Mouse (Mus musculus): ENCODE results near the gene Trip13. TPM values are rescaled to one million over a fixed set of nuclear protein-coding genes. Genes with fewer than 3 reads are reported as not detected.
A peak's percentile ranks its signal among the peaks of the same experiment; 100 is the strongest.

The Trip13 gene
- total RNA-seq (2012; rRNA removed), result 26.1 and 43.0 TPM in 2 replicates

GRCm38 (mm10) chr13:73937321-73938176 is at the start of gene Trip13, which contains the start of gene Brd9:
Gene Trip13 (minus strand): TSS chr13:73937784.
Gene Brd9 (plus strand): TSS chr13:73937811.
- H3K9me3 ChIP-seq (ENCODE audit: control insufficient read depth, insufficient read depth, low read depth, low read length), result no peaks in the 10 kb centered on the region
- in situ Hi-C loops (cut with MboI; ENCODE audit: low sequenced_read_pairs in 2 of 2, unreplicated experiment in 2 of 2), result no loop called here
- peaks cover 0 to 10% of the 10 kb centered on the region in 2 experiments; a peak in 2 of 4 replicates for H3K4me1 ChIP-seq (ENCODE audit: control insufficient read depth in 2 of 2, insufficient read depth in 2 of 2, low read length in 2 of 2, poor library complexity in 1 of 2)
- H3K36me3 ChIP-seq (ENCODE audit: control insufficient read depth, insufficient read depth, low read length, poor library complexity, severe bottlenecking), result peaks cover 15% of the 10 kb centered on the region
- H3K9ac ChIP-seq (ENCODE audit: insufficient read depth, low read depth, low read length, poor library complexity, severe bottlenecking), result peak within 1 kb of the TSS; percentile 93
- peak within 1 kb of the TSS; percentile 76 to 100 for H3K4me3 ChIP-seq (ENCODE audit: insufficient read depth in 1 of 2, low read depth in 1 of 2, low read length in 2 of 2, poor library complexity in 1 of 2, severe bottlenecking in 1 of 2)
- TF ChIP-seq ZNF384 (IDR thresholded peaks at IDR 0.05; ENCODE audit: low read depth, low read length) (no peak), ZC3H11A (IDR thresholded peaks at IDR 0.05; ENCODE audit: borderline replicate concordance, low read depth, low read length) (no peak), HCFC1 (IDR thresholded peaks at IDR 0.05; ENCODE audit: borderline replicate concordance, insufficient read depth, low read length) (0 out of 2 replicates have a peak, but pooled peaks have one; percentile 66), CHD2 (IDR thresholded peaks at IDR 0.05; ENCODE audit: low read depth, low read length) (peak; percentile 64), MAFK (IDR thresholded peaks at IDR 0.05; ENCODE audit: insufficient read depth, low read depth, low read length) (no peak)
- DNase-seq (ENCODE audit: low read depth, low spot score), result peak; percentile 77
- H3K27ac ChIP-seq (ENCODE audit: insufficient read depth, low read depth, low read length, poor library complexity, severe bottlenecking), result peak within 1 kb of the TSS; percentile 80

- no peak overlapping the region for H3K9ac ChIP-seq (ENCODE audit: insufficient read depth, low read depth, low read length, poor library complexity, severe bottlenecking)
- no peak for TF ChIP-seq ZC3H11A (IDR thresholded peaks at IDR 0.05; ENCODE audit: borderline replicate concordance, low read depth, low read length)
- no peak for TF ChIP-seq ZNF384 (IDR thresholded peaks at IDR 0.05; ENCODE audit: low read depth, low read length)
- no peak for TF ChIP-seq MAFK (IDR thresholded peaks at IDR 0.05; ENCODE audit: insufficient read depth, low read depth, low read length)
- TF ChIP-seq HCFC1 (IDR thresholded peaks at IDR 0.05; ENCODE audit: borderline replicate concordance, insufficient read depth, low read length), result no peak
- H3K4me1 ChIP-seq (ENCODE audit: control insufficient read depth in 2 of 2, insufficient read depth in 2 of 2, low read length in 2 of 2, poor library complexity in 1 of 2), result no peaks in the 10 kb centered on the region
- in situ Hi-C loops (cut with MboI; ENCODE audit: low sequenced_read_pairs in 2 of 2, unreplicated experiment in 2 of 2), result no loop called here
- no peak overlapping the region for H3K27ac ChIP-seq (ENCODE audit: insufficient read depth, low read depth, low read length, poor library complexity, severe bottlenecking)
- no peak for DNase-seq (ENCODE audit: low read depth, low spot score)
- H3K9me3 ChIP-seq (ENCODE audit: control insufficient read depth, insufficient read depth, low read depth, low read length), result no peaks in the 10 kb centered on the region
- no peak overlapping the region for H3K4me3 ChIP-seq (ENCODE audit: insufficient read depth in 1 of 2, low read depth in 1 of 2, low read length in 2 of 2, poor library complexity in 1 of 2, severe bottlenecking in 1 of 2)
- H3K36me3 ChIP-seq (ENCODE audit: control insufficient read depth, insufficient read depth, low read length, poor library complexity, severe bottlenecking), result no peaks in the 10 kb centered on the region
Observed at GRCm38 (mm10) chr13:73976935-73977334, 39.4 kb upstream of the Trip13 start.

GRCm38 (mm10) chr13:73974523-73974922 is 36.9 kb upstream of the Trip13 start:
- Histone ChIP-seq H3K4me1 (ENCODE audit: control insufficient read depth in 2 of 2, insufficient read depth in 2 of 2, low read length in 2 of 2, poor library complexity in 1 of 2) (no peaks in the 10 kb centered on the region), H3K27ac (ENCODE audit: insufficient read depth, low read depth, low read length, poor library complexity, severe bottlenecking) (no peak overlapping the region), H3K4me3 (ENCODE audit: insufficient read depth in 1 of 2, low read depth in 1 of 2, low read length in 2 of 2, poor library complexity in 1 of 2, severe bottlenecking in 1 of 2) (no peak overlapping the region), H3K9ac (ENCODE audit: insufficient read depth, low read depth, low read length, poor library complexity, severe bottlenecking) (no peak overlapping the region), H3K9me3 (ENCODE audit: control insufficient read depth, insufficient read depth, low read depth, low read length) (no peaks in the 10 kb centered on the region), H3K36me3 (ENCODE audit: control insufficient read depth, insufficient read depth, low read length, poor library complexity, severe bottlenecking) (no peaks in the 10 kb centered on the region)
- in situ Hi-C loops (cut with MboI; ENCODE audit: low sequenced_read_pairs in 2 of 2, unreplicated experiment in 2 of 2), result no loop called here
- TF ChIP-seq HCFC1 (IDR thresholded peaks at IDR 0.05; ENCODE audit: borderline replicate concordance, insufficient read depth, low read length), result no peak
- TF ChIP-seq MAFK (IDR thresholded peaks at IDR 0.05; ENCODE audit: insufficient read depth, low read depth, low read length), result no peak
- no peak for DNase-seq (ENCODE audit: low read depth, low spot score)

- Histone ChIP-seq H3K9me3 (ENCODE audit: control insufficient read depth, insufficient read depth, low read depth, low read length) (no peaks in the 10 kb centered on the region), H3K4me3 (ENCODE audit: insufficient read depth in 1 of 2, low read depth in 1 of 2, low read length in 2 of 2, poor library complexity in 1 of 2, severe bottlenecking in 1 of 2) (no peak overlapping the region), H3K9ac (ENCODE audit: insufficient read depth, low read depth, low read length, poor library complexity, severe bottlenecking) (no peak overlapping the region), H3K27ac (ENCODE audit: insufficient read depth, low read depth, low read length, poor library complexity, severe bottlenecking) (no peak overlapping the region), H3K4me1 (ENCODE audit: control insufficient read depth in 2 of 2, insufficient read depth in 2 of 2, low read length in 2 of 2, poor library complexity in 1 of 2) (no peaks in the 10 kb centered on the region), H3K36me3 (ENCODE audit: control insufficient read depth, insufficient read depth, low read length, poor library complexity, severe bottlenecking) (no peaks in the 10 kb centered on the region)
- DNase-seq (ENCODE audit: low read depth, low spot score), result peak; percentile 27
- in situ Hi-C loops (cut with MboI; ENCODE audit: low sequenced_read_pairs in 2 of 2, unreplicated experiment in 2 of 2), result no loop called here
- TF ChIP-seq MAFK (IDR thresholded peaks at IDR 0.05; ENCODE audit: insufficient read depth, low read depth, low read length) (no peak), CHD2 (IDR thresholded peaks at IDR 0.05; ENCODE audit: low read depth, low read length) (no peak), HCFC1 (IDR thresholded peaks at IDR 0.05; ENCODE audit: borderline replicate concordance, insufficient read depth, low read length) (no peak), ZNF384 (IDR thresholded peaks at IDR 0.05; ENCODE audit: low read depth, low read length) (no peak), ZC3H11A (IDR thresholded peaks at IDR 0.05; ENCODE audit: borderline replicate concordance, low read depth, low read length) (peak; percentile 58; the same call in 1 of the 2 replicates)
Observed at GRCm38 (mm10) chr13:73970545-73971448, 33.2 kb upstream of the Trip13 start.

Data from ES-E14 (cell line).